Comparison of ENCODE assay signal across 7 mouse cellular contexts in genomic region chr2:127272049-127272448, GRCm38 (mm10). TPM values are rescaled to one million over a fixed set of nuclear protein-coding genes. Genes with fewer than 3 reads are reported as not detected.
A peak's percentile ranks its signal among the peaks of the same experiment; 100 is the strongest.
DNase-seq lines count a peak whose midpoint lies in the region; ATAC-seq lines count a peak whose summit lies in the region.
"Not testable (repeated sequence)": the region's sequence is repeated elsewhere in the genome, so short reads cannot be mapped to it uniquely, and the experiment has no call there.

No protein-coding gene starts in this region.

- 88% methylated on average over 4 of the region's 4 CpGs for WGBS in forebrain, embryonic 10.5 days
- WGBS in heart, embryonic 15.5 days: 91% methylated on average over 4 of the region's 4 CpGs
- WGBS in hindbrain, embryonic 15.5 days: 91% methylated on average over 4 of the region's 4 CpGs
- 85% methylated on average over 4 of the region's 4 CpGs for WGBS in kidney, embryonic 14.5 days
- WGBS in liver, embryonic 12.5 days (ENCODE audit: insufficient replicate concordance): 79% methylated on average over 4 of the region's 4 CpGs
- 85% methylated on average over 4 of the region's 4 CpGs for WGBS in lung, embryonic 15.5 days
- WGBS in neural tube, embryonic 12.5 days: 90% methylated on average over 4 of the region's 4 CpGs

- ATAC-seq in heart, embryonic 15.5 days (replicated peaks; ENCODE audit: insufficient number of reproducible peaks, insufficient read depth, low FRiP score, low read depth); hindbrain, embryonic 15.5 days (ENCODE audit: low FRiP score, low read depth); kidney, embryonic 14.5 days (ENCODE audit: low FRiP score, low TSS enrichment); liver, embryonic 12.5 days; lung, embryonic 15.5 days (ENCODE audit: borderline replicate concordance, extremely low read depth, low FRiP score, low TSS enrichment); neural tube, embryonic 12.5 days (ENCODE audit: low FRiP score, low read depth): not testable (repeated sequence)

- not testable (repeated sequence) for H3K9me3 ChIP-seq in forebrain, embryonic 10.5 days; heart, embryonic 15.5 days (replicated peaks); hindbrain, embryonic 15.5 days; kidney, embryonic 14.5 days (ENCODE audit: control insufficient read depth, low read length); liver, embryonic 12.5 days (replicated peaks); lung, embryonic 15.5 days; neural tube, embryonic 12.5 days

- not testable (repeated sequence) for DNase-seq in forebrain, embryonic 10.5 days (ENCODE audit: extremely low spot score, low spot score)

- peak overlapping the region; percentile 68 for H3K4me2 ChIP-seq in heart, embryonic 15.5 days
- peak overlapping the region; percentile 91 for H3K4me2 ChIP-seq in hindbrain, embryonic 15.5 days
- peak overlapping the region; percentile 81 for H3K4me2 ChIP-seq in kidney, embryonic 14.5 days (replicated peaks; ENCODE audit: low read depth, low read length)
- peak overlapping the region; percentile 85 for H3K4me2 ChIP-seq in liver, embryonic 12.5 days
- peak overlapping the region; percentile 74 for H3K4me2 ChIP-seq in lung, embryonic 15.5 days
- peak overlapping the region; percentile 70; the same call in 1 of the 2 replicates for H3K4me2 ChIP-seq in neural tube, embryonic 12.5 days (replicated peaks)

- peaks cover 12% of the 10 kb centered on the region for H3K36me3 ChIP-seq in forebrain, embryonic 10.5 days (replicated peaks)
- not testable (repeated sequence) for H3K36me3 ChIP-seq in heart, embryonic 15.5 days; hindbrain, embryonic 15.5 days; kidney, embryonic 14.5 days (ENCODE audit: control insufficient read depth, insufficient read depth, low read length); lung, embryonic 15.5 days; neural tube, embryonic 12.5 days
- peaks cover 12% of the 10 kb centered on the region for H3K36me3 ChIP-seq in liver, embryonic 12.5 days

- not testable (repeated sequence) for H3K27ac ChIP-seq in forebrain, embryonic 10.5 days; heart, embryonic 15.5 days; hindbrain, embryonic 15.5 days (replicated peaks); kidney, embryonic 14.5 days (ENCODE audit: low read depth, low read length); liver, embryonic 12.5 days; lung, embryonic 15.5 days; neural tube, embryonic 12.5 days

- not testable (repeated sequence) for H3K27me3 ChIP-seq in forebrain, embryonic 10.5 days (ENCODE audit: poor library complexity, severe bottlenecking); heart, embryonic 15.5 days; hindbrain, embryonic 15.5 days; kidney, embryonic 14.5 days (ENCODE audit: control insufficient read depth, insufficient read depth, low read length); liver, embryonic 12.5 days (replicated peaks); lung, embryonic 15.5 days; neural tube, embryonic 12.5 days (replicated peaks)

- peaks cover 28% of the 10 kb centered on the region for H3K4me1 ChIP-seq in forebrain, embryonic 10.5 days
- H3K4me1 ChIP-seq in heart, embryonic 15.5 days (replicated peaks): peaks cover 33% of the 10 kb centered on the region
- peaks cover 39% of the 10 kb centered on the region for H3K4me1 ChIP-seq in hindbrain, embryonic 15.5 days (replicated peaks)
- H3K4me1 ChIP-seq in kidney, embryonic 14.5 days (ENCODE audit: control insufficient read depth, insufficient read depth, low read length): peaks cover 12% of the 10 kb centered on the region; the same call in 1 of the 2 replicates
- peaks cover 48% of the 10 kb centered on the region for H3K4me1 ChIP-seq in liver, embryonic 12.5 days
- not testable (repeated sequence) for H3K4me1 ChIP-seq in lung, embryonic 15.5 days
- peaks cover 17% of the 10 kb centered on the region for H3K4me1 ChIP-seq in neural tube, embryonic 12.5 days

- H3K9ac ChIP-seq in heart, embryonic 15.5 days; hindbrain, embryonic 15.5 days; kidney, embryonic 14.5 days (ENCODE audit: low read depth, low read length); liver, embryonic 12.5 days; lung, embryonic 15.5 days; neural tube, embryonic 12.5 days: not testable (repeated sequence)

- H3K4me3 ChIP-seq in forebrain, embryonic 10.5 days: peak overlapping the region; percentile 99; the same call in 1 of the 2 replicates
- H3K4me3 ChIP-seq in heart, embryonic 15.5 days; hindbrain, embryonic 15.5 days; kidney, embryonic 14.5 days (ENCODE audit: low read length); neural tube, embryonic 12.5 days: not testable (repeated sequence)
- H3K4me3 ChIP-seq in liver, embryonic 12.5 days: peak overlapping the region; percentile 97
- H3K4me3 ChIP-seq in lung, embryonic 15.5 days: 0 out of 2 replicates have a peak overlapping the region, but pooled peaks have one; percentile 19

RNA-seq across cellular contexts. Expression of gene Stard7, which starts 2.0 kb away (rescaled TPM):
- 85.6 and 88.1 TPM in 2 replicates for polyA plus RNA-seq in forebrain, embryonic 10.5 days (2016; fragmentation: Nextera tagmentation; extraction: Ambion mirVana)
- polyA plus RNA-seq in heart, embryonic 15.5 days (2015; fragmentation: Nextera tagmentation; extraction: Ambion mirVana): 99.6 and 102 TPM in 2 replicates
- 88.4 and 92.5 TPM in 2 replicates for polyA plus RNA-seq in hindbrain, embryonic 15.5 days (2015; fragmentation: Nextera tagmentation; extraction: Ambion mirVana)
- polyA plus RNA-seq in kidney, embryonic 14.5 days (2014; fragmentation: Nextera tagmentation; extraction: Ambion mirVana): 53.0 and 102 TPM in 2 replicates
- polyA plus RNA-seq in liver, embryonic 12.5 days (2016; fragmentation: Nextera tagmentation; extraction: Ambion mirVana): 78.4 and 78.5 TPM in 2 replicates
- 68.6 and 71.0 TPM in 2 replicates for polyA plus RNA-seq in lung, embryonic 15.5 days (2015; fragmentation: Nextera tagmentation; extraction: Ambion mirVana)
- 88.4 and 88.7 TPM in 2 replicates for polyA plus RNA-seq in neural tube, embryonic 12.5 days (2016; fragmentation: Nextera tagmentation; extraction: Ambion mirVana)

RNA-seq across cellular contexts. Expression of gene Tmem127, which starts 24.3 kb away (rescaled TPM):
- 22.5 and 24.4 TPM in 2 replicates for polyA plus RNA-seq in forebrain, embryonic 10.5 days (2016; fragmentation: Nextera tagmentation; extraction: Ambion mirVana)
- polyA plus RNA-seq in heart, embryonic 15.5 days (2015; fragmentation: Nextera tagmentation; extraction: Ambion mirVana): 22.0 and 25.9 TPM in 2 replicates
- polyA plus RNA-seq in hindbrain, embryonic 15.5 days (2015; fragmentation: Nextera tagmentation; extraction: Ambion mirVana): 55.2 and 58.7 TPM in 2 replicates
- 13.5 and 19.8 TPM in 2 replicates for polyA plus RNA-seq in kidney, embryonic 14.5 days (2014; fragmentation: Nextera tagmentation; extraction: Ambion mirVana)
- polyA plus RNA-seq in liver, embryonic 12.5 days (2016; fragmentation: Nextera tagmentation; extraction: Ambion mirVana): 16.0 and 16.4 TPM in 2 replicates
- polyA plus RNA-seq in lung, embryonic 15.5 days (2015; fragmentation: Nextera tagmentation; extraction: Ambion mirVana): 27.8 and 30.9 TPM in 2 replicates
- polyA plus RNA-seq in neural tube, embryonic 12.5 days (2016; fragmentation: Nextera tagmentation; extraction: Ambion mirVana): 37.5 and 41.7 TPM in 2 replicates

RNA-seq across cellular contexts. Expression of gene Ciao1, which starts 24.4 kb away (rescaled TPM):
- polyA plus RNA-seq in forebrain, embryonic 10.5 days (2016; fragmentation: Nextera tagmentation; extraction: Ambion mirVana): 44.3 and 50.5 TPM in 2 replicates
- 57.5 and 58.7 TPM in 2 replicates for polyA plus RNA-seq in heart, embryonic 15.5 days (2015; fragmentation: Nextera tagmentation; extraction: Ambion mirVana)
- 56.6 and 59.6 TPM in 2 replicates for polyA plus RNA-seq in hindbrain, embryonic 15.5 days (2015; fragmentation: Nextera tagmentation; extraction: Ambion mirVana)
- 60.1 and 62.5 TPM in 2 replicates for polyA plus RNA-seq in kidney, embryonic 14.5 days (2014; fragmentation: Nextera tagmentation; extraction: Ambion mirVana)
- 45.0 and 49.7 TPM in 2 replicates for polyA plus RNA-seq in liver, embryonic 12.5 days (2016; fragmentation: Nextera tagmentation; extraction: Ambion mirVana)
- polyA plus RNA-seq in lung, embryonic 15.5 days (2015; fragmentation: Nextera tagmentation; extraction: Ambion mirVana): 64.4 and 67.9 TPM in 2 replicates
- polyA plus RNA-seq in neural tube, embryonic 12.5 days (2016; fragmentation: Nextera tagmentation; extraction: Ambion mirVana): 64.1 and 64.5 TPM in 2 replicates
